Mouse (Mus musculus) urinary bladder, postnatal 14 days (tissue): ENCODE measurements around the gene Efl1.

Experiments used
- DNase-seq: peaks from one replicate; pipeline ENCODE4 v3.0.0; 2021; ENCODE audit warnings: low spot score

The Efl1 gene

DNA sequence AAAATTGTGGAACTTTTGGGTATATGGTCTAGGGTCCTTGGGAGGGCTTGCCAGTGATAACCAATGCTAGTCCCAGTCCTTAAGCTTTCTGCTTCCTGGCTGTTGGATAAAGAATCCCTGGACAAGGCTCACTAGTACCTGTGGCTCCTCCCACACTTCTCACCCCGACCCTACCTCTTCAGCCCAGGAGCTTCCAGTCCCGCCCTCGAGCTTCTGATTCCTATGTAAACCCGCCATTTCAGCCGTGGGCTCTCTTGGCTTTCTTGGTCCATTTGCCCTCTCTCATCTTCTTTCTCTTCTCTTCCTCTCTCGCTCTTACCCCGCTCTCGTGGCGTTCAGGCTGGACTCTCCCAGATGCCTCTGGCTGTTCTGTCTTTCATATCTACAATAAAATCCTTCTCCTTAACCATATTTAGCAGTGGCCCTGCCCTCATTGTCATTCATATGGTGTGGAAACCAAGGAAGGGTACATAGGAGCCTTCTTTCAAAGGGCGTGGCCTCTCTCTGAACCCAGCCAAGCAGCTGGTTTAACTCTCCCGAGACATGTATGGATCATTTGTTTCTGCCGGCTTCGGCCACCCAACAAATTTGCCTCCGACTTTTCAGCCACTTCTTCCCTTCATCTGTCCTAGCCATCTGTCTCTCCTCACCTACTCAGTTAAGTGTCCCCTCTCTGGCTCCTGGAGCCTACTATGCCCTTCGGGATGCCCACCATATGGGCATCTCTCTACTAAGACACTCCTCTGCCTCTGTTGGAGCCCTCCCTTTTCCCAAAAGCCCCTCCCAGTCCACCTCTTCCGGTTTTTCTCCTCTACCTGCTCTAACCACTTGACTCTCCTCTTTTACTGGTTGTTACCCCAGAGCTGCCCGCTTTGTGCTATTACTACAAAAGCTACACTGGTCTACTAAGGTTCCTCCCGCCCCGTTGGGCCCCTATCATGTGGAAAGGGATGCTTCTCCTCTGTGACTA lies 164.1 kb downstream of the Efl1 start:
- no peak for DNase-seq

DNA sequence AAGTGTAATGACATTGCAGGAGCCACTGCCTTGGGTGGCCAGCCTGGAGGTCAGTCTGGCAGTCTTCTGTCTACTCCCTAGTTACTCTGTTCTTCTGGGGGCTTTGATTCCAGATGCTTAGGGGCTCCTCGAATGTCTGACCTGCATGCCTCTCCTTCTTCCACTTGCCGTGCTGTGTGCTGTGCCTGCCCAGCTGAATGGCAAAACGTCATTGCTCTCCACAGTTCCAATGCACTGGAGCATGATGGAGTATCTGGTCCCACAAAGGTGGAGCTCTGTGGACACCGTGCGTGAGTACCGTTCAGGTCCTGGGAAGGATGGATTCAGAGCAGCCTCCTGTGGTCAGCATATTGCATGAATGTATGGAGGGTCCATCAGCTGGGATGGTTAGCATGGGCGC lies 171.1 kb downstream of the Efl1 start:
- DNase-seq: no peak

DNA sequence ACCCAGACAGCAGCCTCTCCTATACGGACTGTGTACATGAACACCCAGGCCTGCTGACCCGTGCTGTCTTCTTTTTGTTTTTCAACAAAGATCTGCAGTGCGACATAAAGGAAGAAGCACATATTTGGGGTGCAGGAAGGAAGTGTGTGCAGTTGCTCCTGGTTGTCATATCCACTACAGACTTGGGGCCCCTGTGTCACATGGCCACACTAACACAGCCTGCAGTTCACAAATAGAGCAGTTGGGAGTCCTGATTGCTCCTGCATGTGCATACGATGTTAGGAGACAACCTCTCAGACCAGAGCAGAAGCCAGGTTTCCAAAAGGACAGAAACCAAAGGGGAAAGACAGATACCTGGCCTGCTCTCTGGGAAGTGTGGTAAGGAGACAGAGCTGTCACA lies 172.2 kb downstream of the Efl1 start:
- DNase-seq: no peak

DNA sequence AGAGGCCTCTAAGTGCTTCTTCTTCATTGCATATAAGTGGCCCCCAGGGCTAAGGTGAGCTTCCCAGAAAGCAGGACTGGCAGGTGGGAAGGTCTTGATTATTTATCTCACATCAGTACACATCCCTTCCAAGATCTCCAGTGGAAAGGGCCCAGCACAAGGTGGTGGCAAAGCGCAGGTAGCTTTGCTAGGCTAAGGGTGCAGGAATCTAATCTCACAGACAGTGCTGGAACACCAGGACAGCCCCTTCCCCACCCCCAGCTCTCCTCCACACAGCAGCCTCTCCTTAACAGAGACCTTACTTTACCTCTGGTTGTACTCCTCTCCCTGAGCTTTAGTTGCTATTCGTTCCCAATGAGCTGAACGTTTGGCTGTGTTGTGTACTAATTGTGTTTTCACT lies 173.1 kb downstream of the Efl1 start:
- DNase-seq: no peak

DNA sequence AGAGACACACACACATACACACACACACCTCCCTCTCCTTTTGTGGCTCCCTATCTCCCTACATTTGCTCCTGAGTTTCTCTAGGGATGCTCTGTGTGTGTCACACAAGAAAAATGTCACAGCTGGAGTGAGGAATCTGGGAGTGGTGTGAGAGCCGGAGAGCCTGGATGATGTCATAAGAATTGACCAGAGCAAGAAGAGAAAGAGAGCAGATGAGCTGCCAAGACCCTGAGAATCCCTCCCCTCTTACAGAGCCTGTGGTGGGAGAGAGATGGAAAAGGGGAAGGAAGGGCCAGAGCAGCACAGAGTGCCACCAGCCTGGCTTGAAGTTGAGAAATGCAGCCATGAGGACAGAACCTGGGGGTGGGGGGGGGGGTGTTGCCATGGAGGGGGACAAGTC lies 174.1 kb downstream of the Efl1 start:
- DNase-seq: no peak
